Mouse (Mus musculus) adrenal gland, postnatal 36 days (tissue): ENCODE data around the gene Ttc28. TPM values are rescaled to one million over a fixed set of nuclear protein-coding genes. Genes with fewer than 3 reads are reported as not detected.
A peak's percentile ranks its signal among the peaks of the same experiment; 100 is the strongest.

Experiments
- DNase-seq, 2 experiments: peaks; one replicate each; pipeline ENCODE4 v3.0.0; 2021; ENCODE audit warnings: mixed read lengths in 1 of 2
- total RNA-seq, 2 experiments: library from RNA; stranded (reverse); gene quantifications; 2 replicates each; pipeline ENCODE4 v1.2.3; 2021

Gene Ttc28
- total RNA-seq, 2 experiments from 2014 or later, result 18.5 to 21.9 TPM

DNA sequence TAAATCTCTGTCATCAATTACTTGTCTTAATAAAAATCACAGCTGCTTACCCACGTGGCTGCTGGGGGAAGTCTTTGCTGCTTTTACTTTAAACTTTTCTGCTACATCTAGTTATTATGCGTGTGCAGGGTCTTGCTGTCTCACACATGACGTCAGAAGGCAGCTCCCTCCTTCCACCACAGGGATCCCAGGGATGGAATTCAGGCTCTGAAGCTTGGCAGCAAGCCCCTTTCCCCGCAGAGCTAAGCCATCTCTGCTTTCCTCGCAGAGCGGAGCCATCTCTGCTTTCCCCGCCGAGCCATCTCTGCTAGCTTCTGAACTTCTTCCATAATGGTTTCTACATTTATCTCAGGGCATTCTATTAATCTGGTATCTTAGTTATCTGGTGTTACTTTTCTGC is 128.3 kb downstream of the Ttc28 start:
- no peak for DNase-seq

- DNase-seq, result no peak
Observed at GRCm38 (mm10) chr5:111008431-111008830, 128.8 kb downstream of the Ttc28 start.

- peak; percentile 8 to 40 for DNase-seq
Observed at GRCm38 (mm10) chr5:111011271-111011670, 131.7 kb downstream of the Ttc28 start.

GRCm38 (mm10) chr5:111012064-111012463 is 132.5 kb downstream of the Ttc28 start:
- no peak for DNase-seq

- no peak for DNase-seq
Observed at GRCm38 (mm10) chr5:111012587-111012986, 133.0 kb downstream of the Ttc28 start.

- no peak for DNase-seq
Observed at GRCm38 (mm10) chr5:111014960-111015359, 135.4 kb downstream of the Ttc28 start.

GRCm38 (mm10) chr5:111017319-111017718 is 137.7 kb downstream of the Ttc28 start:
- DNase-seq, result no peak

DNA sequence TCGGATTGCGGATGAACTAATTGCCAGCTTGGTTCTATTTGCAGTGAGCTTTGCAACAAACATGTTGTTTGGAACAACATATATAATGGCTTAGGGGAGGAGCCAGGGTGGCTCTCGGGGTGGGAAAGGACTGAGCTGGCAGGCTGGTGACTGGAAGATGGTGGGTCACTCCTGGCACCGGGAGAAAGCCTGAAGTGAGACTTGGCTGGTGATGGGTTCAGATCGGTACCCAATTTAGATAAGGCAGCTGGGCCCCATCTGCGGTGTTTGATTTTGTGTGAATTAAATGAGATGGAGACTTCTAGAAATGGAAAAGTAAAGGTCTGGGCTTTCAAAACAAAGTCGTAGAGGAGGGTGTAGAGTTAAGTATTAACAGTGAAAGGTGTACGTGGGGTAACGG is 142.7 kb downstream of the Ttc28 start:
- DNase-seq, result no peak

DNA sequence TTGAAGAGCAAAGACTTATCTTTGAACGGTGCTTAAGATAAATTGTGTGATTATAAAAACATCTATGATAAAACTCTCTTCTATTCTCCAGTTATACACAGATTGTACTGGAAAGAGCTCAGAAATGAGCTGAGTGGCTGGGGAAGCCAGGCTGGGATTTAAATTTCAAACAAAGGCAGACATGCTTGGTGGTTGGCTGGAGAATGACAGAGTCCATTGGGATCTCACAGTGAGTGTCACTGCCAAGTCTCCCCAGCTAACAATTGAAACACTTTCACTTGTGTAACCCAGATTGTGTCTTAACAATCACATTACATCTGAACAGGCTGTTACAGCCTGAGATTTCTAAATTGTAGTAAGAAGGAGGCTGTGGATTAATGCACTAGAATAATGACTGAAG is 143.3 kb downstream of the Ttc28 start:
- DNase-seq, result no peak

GRCm38 (mm10) chr5:111024621-111025020 is 145.0 kb downstream of the Ttc28 start:
- DNase-seq, result no peak

GRCm38 (mm10) chr5:111025476-111025875 is 145.9 kb downstream of the Ttc28 start:
- DNase-seq, result no peak

DNA sequence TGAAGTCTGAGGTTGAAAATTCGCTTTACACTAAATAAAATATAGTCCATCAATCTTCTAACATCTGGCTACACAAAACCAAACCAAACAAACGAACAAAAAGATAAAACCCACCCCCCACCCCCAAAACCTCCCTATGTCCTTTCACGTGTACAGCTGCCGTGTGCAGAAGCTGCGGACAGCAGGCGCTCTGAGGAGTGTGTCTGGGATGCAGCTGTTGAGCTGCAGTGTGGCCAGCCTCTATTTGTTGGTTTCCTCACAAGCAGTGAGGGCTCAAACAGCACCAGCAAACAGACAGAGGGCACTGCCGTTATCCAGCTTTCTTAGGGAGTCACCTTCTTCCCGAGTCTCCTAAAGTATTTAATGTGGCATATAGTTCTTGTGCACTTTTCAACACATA is 146.6 kb downstream of the Ttc28 start:
- DNase-seq, result no peak

DNA sequence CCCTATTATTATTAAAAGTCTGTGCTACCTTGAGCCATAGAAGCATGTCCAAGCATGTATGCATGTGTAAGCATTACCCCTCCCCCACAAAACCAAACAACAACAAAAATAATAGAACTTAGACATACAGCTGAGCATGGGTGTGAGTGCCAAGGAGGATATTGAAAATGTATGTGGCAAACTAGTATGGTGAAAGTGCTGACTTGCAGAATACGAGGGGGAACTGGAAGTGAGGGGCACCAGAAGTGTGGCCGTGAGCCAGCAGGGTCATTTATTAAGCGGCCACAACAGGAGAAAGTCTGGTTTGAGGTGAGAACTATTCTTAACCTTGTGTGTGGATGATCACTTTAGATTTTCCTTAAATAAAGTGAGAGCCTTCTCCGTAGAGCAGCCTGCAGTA is 148.7 kb downstream of the Ttc28 start:
- no peak for DNase-seq

GRCm38 (mm10) chr5:111028952-111029351 is 149.3 kb downstream of the Ttc28 start:
- DNase-seq, result no peak

DNA sequence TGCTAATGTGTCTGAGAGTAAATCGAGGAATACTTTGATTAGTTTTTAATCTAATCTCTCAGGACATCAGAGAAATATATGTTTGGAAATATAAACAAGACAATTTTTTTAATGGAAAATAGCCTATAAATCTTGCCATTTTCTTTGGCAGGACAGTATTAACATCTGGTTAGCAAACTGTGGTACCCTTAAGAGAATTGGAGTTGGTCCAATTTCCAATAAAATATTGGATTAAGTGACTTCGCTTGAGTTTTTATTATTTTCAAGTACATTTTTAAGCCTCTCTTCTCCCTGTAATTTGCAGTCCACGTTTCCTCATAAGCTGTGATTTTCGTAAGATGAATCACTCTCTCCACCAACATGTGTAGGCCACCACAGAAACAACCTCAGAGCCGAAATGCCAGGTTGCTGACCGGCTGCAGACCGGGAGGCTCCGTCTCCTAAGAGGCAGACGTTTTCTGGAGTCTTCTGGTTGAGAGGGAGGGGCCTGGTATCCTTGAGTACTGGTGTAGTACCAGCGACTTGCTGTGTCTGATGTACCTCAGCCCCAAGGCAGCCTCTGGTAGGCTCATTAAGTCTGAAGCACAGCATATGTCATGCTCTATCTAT is 153.2 kb downstream of the Ttc28 start:
- no peak for DNase-seq

GRCm38 (mm10) chr5:111033489-111033888 is 153.9 kb downstream of the Ttc28 start:
- DNase-seq, result no peak

DNA sequence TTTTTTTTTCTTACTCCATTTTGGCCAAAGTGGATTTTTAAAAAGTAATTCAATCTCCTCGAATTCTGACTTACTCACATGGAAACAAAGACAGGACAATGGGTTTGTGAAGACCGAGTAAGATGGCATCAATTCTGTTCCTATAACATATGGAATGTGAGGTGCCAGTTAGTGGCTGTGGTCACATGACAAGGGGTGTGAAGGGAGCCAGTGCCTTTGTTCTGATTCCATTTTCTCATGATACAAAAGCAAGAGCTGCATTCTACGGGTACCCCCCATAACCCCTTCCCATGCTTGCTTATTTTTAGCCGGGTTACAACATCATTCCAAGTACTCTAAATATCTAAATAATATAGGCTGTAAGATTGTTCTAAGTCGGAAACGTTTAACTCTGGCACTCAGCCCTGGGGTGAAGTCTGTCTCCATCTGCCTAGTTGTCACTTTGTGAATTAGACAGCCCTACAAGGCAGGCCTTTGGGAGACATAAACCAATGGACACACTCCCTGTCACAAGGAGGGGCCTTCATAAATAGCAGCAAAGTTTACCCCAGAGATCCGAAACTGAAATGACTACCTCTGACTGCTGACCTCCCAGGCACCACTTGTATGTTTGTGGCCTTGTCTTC is 157.6 kb downstream of the Ttc28 start:
- DNase-seq, result no peak

DNA sequence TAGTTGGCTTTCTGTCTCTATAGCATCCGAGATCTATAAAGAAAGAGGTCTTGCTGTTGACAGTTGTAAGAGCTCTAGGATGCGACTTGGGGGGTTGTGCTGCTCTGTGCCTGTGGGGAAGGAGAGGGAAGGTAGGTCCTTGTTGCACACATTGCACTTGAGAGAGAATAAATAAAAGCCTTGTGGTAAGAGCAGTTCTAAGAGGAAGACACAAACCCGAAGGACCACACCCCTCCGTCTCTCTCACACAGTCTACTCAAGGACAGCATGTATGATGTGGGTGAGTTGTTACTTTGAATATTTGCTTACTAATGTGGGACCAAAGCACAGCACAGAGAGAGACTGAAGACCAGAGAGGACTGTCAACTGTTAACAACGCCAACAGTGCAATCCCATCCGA is 160.2 kb downstream of the Ttc28 start:
- no peak for DNase-seq

DNA sequence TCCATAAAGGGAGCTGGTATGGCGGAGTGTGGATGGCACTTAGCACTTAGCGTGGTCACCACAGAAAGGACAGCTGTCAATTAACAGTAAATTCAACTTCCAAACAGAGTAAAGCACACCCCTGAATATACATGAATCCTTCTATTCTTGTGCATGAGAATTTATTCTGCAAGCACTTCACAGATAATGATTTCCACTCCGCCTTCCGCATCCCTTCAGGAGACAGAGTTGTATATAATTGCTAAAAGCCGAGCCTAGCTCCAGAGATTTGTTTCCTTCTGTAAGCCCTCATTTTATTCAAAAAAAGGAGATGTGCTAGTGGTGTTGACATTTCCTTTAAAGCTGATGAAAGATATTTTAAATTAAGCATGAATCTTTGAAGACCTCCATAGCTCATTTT is 162.3 kb downstream of the Ttc28 start:
- no peak for DNase-seq

GRCm38 (mm10) chr5:111044193-111044592 is 164.6 kb downstream of the Ttc28 start:
- DNase-seq, result no peak

GRCm38 (mm10) chr5:111046359-111046758 is 166.8 kb downstream of the Ttc28 start:
- DNase-seq, result no peak

DNA sequence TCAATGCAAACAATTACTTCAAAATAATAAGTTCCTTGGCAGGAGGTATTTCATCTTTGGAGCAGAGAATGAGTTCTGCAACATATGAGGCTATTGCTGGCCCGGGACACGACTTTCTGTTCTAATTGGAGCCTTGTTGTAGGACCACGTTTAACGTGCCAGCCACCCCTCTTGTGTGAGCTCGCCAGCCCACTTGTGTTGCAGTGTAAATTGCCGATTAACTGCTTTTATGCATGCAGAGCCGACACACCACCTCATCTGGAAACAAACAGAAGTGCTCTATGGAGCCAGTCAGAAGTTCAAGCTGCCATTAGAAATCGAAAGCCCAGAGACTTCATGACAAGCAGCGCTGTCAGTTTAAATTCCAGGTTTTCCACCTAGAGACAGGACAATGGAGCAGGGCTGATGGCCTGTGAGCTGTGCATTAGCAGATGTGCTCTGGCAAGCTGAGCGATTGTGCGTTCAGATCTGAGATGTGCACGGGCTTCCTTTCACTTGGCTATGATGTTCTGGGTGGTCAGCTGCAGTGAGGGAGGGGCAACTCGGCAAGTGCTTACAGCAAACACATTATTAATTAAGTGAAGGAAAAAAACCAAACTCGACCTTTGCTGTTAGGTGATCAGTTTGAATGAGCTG is 167.4 kb downstream of the Ttc28 start:
- DNase-seq, result no peak

DNA sequence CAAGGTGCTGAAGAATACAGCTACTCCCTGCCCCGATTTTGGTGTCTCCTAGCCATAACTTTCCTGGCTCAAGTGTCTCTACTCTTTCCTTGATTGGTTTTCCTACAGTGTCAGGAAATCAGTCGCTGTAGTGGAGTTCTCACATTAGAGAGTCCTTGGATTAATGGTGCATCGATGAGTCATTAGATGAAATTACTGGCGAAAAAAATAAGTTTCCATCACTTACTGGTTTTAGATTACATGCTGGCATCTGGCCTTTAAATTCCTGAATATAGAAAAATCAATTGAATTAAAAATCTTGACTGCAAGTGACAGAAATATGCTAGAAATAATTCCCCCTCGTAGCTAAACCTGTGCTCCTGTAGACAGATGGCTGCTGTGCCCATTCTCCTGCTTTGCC is 168.4 kb downstream of the Ttc28 start:
- DNase-seq, result no peak

DNA sequence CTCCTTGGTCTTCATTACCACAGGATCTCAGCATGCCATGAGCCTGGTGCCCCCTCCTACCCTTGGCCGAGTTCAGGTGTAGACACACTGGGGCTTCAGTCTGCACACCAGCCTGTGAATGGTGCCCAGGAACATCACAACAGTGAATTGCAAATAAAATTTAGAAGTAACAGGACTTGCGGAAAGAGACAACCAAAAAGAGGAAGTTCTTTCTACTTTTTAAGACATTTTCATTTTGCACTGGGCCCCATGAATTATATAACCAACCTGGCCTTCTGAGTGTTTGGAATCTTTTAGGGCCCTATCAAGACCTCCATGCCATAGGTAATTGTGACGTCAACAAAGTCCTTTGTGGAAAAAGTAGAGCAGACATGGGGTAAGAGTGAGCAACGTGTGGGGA is 170.0 kb downstream of the Ttc28 start:
- DNase-seq, result no peak
